Mouse (Mus musculus): ENCODE data around the gene Ppp1ca.

GRCm38 (mm10) chr19:4146366-4147021, 45.4 kb upstream of the Ppp1ca start:
- no peak for TF ChIP-seq POLR2A (IDR thresholded peaks at IDR 0.05; ENCODE audit: insufficient read depth, low read depth, low read length)
- TF ChIP-seq CTCF (IDR thresholded peaks at IDR 0.05) = no peak

Data from heart, adult 2 months (tissue).